Mouse (Mus musculus) CH12.LX (cell line): ENCODE measurements around the gene Fau.

Experiments
- ELF1 ChIP-seq: IDR thresholded peaks from 2 replicates; pipeline ENCODE4 v1.6.1; 2014; ENCODE audit warnings: low read depth, mild to moderate bottlenecking, inconsistent platforms, low read length, improper control_type of control experiment
- POLR2A ChIP-seq: IDR thresholded peaks from 2 replicates; pipeline ENCODE4 v1.6.1; 2011; ENCODE audit warnings: low read depth, mild to moderate bottlenecking, improper control_type of control experiment, low read length
- USF1 ChIP-seq: IDR thresholded peaks from 2 replicates; pipeline ENCODE4 v1.6.1; 2014; ENCODE audit warnings: low read depth, mild to moderate bottlenecking, inconsistent platforms, low read length, improper control_type of control experiment
- ZKSCAN1 ChIP-seq: IDR thresholded peaks from 2 replicates; pipeline ENCODE4 v1.6.1; 2012; ENCODE audit warnings: low read depth, inconsistent platforms, low read length, improper control_type of control experiment, borderline replicate concordance
- ZMIZ1 ChIP-seq: IDR thresholded peaks from 2 replicates; pipeline ENCODE4 v1.6.1; 2012; ENCODE audit warnings: low read depth, mild to moderate bottlenecking, inconsistent platforms, low read length, improper control_type of control experiment

- peak; percentile 90 for TF ChIP-seq ELF1
- TF ChIP-seq POLR2A, result peak; percentile 55; the same call in 1 of the 2 replicates
- TF ChIP-seq USF1, result no peak
- no peak for TF ChIP-seq ZMIZ1
- TF ChIP-seq ZKSCAN1, result no peak
Measured at GRCm38 (mm10) chr19:6014991-6015510, 42.6 kb upstream of the Fau start.
